Mouse (Mus musculus) stomach, postnatal 0 days (tissue): ENCODE measurements around the gene Mcam.

Experiments
- CTCF ChIP-seq: IDR thresholded peaks from 2 replicates; pipeline ENCODE4 v1.5.1; 2016; ENCODE audit warnings: antibody characterized with exemption, low read depth, mild to moderate bottlenecking, moderate library complexity
- EP300 ChIP-seq: optimal IDR thresholded peaks from 2 replicates; pipeline ENCODE3; 2016; ENCODE audit warnings: antibody characterized with exemption

DNA sequence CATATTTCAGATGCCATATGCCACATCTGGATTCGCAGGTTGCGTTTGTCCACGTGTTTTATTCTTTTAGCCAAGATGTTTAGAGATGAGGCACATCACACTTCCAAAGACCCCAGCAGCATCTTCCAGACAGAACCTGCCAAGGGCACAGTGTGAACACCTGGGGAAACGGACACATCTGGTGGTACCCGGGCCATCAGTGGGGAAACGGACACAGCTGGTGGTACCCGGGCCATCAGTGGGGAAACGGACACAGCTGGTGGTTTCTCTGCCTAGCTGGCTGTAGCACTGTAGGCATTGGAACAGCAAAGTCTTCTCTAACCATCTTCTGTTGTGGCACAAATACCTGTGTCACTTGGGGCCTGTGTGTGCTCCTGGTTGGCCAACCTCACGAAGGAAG, 38.5 kb upstream of the Mcam start:
- TF ChIP-seq CTCF = no peak
- no peak for TF ChIP-seq EP300
